Mouse (Mus musculus): ENCODE data around the gene Tmem131. TPM values are rescaled to one million over a fixed set of nuclear protein-coding genes. Genes with fewer than 3 reads are reported as not detected.
A peak's percentile ranks its signal among the peaks of the same experiment; 100 is the strongest.

Tmem131 gene
- polyA plus RNA-seq, 1 experiment from 2014 or later, result 6.0 TPM

DNA sequence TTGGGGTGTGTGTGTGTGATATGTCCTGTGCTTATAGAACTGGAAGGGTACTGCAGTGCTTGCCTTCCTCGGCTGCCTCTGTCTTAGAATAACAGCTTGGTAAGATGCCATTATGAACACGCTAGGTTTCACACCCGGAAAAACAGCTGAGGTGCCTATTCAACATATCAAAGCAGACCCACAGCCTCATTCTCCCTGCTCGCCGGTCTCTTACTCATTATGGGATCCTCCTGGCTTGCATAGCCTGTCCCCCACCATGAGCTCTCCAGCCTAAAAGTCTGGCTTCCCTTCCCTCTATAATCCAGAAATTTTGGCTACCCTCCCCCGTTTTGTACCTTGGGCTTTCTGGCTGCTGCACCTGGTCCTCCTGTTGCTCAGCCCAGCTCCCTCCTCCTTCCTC, 40.9 kb upstream of the Tmem131 start:
- Histone ChIP-seq H3K36me3 (ENCODE audit: insufficient read depth, low read length) (no peaks in the 10 kb centered on the region), H3K9ac (replicated peaks; ENCODE audit: low read depth) (no peak overlapping the region), H3K27me3 (replicated peaks; ENCODE audit: insufficient read depth, low read length) (no peaks in the 10 kb centered on the region), H3K27ac (ENCODE audit: low read length) (no peak overlapping the region), H3K4me2 (replicated peaks; ENCODE audit: low read depth, low read length) (no peak overlapping the region), H3K4me1 (ENCODE audit: insufficient read depth, low read depth, low read length) (no peaks in the 10 kb centered on the region), H3K9me3 (ENCODE audit: low read length) (no peaks in the 10 kb centered on the region), H3K4me3 (ENCODE audit: low read depth, low read length) (no peak overlapping the region)
- no peak for DNase-seq (ENCODE audit: low spot score)
- WGBS, result 39% methylated on average over 6 of the region's 6 CpGs
- TF ChIP-seq EP300 (IDR thresholded peaks at IDR 0.05) (no peak), CTCF (IDR thresholded peaks at IDR 0.05) (no peak)
- no peak for ATAC-seq

DNA sequence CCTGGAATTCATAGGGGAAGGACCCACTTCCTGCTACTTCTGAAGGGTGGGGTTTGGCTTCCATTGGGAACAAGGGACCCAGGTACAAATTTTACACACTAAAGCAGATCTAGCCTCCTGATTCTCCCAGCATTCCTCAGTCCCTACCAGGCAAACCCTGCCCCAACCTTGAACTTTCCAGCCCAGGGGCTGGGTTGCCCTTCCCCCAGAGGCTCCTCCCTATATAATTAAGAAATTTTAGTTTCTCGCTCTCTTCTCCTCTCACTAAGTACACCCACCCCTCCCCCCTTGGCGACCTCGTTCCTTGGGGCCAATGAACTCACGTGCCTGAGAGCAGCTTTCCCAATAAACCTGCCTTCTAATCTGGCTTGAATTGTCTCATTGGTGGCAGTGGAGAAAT, 40.3 kb upstream of the Tmem131 start:
- Histone ChIP-seq H3K9me3 (ENCODE audit: low read length) (no peaks in the 10 kb centered on the region), H3K27ac (ENCODE audit: low read length) (no peak overlapping the region), H3K27me3 (replicated peaks; ENCODE audit: insufficient read depth, low read length) (no peaks in the 10 kb centered on the region), H3K36me3 (ENCODE audit: insufficient read depth, low read length) (no peaks in the 10 kb centered on the region), H3K4me3 (ENCODE audit: low read depth, low read length) (no peak overlapping the region), H3K4me1 (ENCODE audit: insufficient read depth, low read depth, low read length) (no peaks in the 10 kb centered on the region), H3K9ac (replicated peaks; ENCODE audit: low read depth) (no peak overlapping the region), H3K4me2 (replicated peaks; ENCODE audit: low read depth, low read length) (no peak overlapping the region)
- no peak for TF ChIP-seq EP300 (IDR thresholded peaks at IDR 0.05)
- no peak for TF ChIP-seq CTCF (IDR thresholded peaks at IDR 0.05)
- WGBS, result 48% methylated on average over 4 of the region's 4 CpGs
- ATAC-seq (no peak), DNase-seq (ENCODE audit: low spot score) (no peak)

DNA sequence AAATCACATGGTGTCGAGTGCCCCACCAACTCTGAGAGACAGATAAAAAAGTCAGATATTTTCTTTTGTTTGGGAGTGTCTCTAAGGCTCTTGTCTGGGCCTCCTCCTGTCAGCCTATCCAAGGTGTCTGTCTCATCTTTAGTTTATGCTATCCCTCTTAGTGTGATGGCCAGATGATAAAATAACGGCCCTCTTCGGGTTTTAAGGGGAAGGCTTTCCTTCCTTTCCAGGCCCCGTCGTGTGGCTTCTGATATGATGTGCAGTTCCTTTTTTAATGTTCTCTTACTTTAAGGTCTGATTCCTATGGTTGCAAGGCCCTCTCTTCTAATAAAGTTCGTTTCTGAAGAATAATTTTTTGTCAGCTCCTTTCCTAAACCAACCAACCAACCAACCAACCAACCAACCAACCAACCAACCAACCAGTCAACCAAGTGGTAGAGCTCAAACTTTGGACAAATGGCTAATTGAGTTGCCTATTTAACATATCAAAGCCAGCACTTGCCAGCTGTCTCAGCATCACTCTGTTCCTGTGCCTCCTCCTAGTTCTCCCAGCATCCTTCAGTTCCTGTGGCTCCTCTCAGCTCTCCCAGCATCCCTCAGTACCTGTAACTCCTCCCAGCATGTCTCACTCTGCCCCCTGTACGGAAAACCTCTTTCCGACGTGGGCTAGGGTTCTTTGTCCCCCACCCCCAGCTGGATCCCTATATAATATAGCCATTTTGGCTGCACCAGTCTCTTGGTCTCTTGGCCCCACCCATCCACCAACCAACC, 38.9 kb upstream of the Tmem131 start:
- H3K4me1 ChIP-seq (ENCODE audit: insufficient read depth, low read depth, low read length), result no peaks in the 10 kb centered on the region
- ATAC-seq (no peak), DNase-seq (ENCODE audit: low spot score) (no peak)
- H3K27me3 ChIP-seq (replicated peaks; ENCODE audit: insufficient read depth, low read length), result no peaks in the 10 kb centered on the region
- H3K9me3 ChIP-seq (ENCODE audit: low read length), result no peaks in the 10 kb centered on the region
- H3K27ac ChIP-seq (ENCODE audit: low read length), result no peak overlapping the region
- TF ChIP-seq EP300 (IDR thresholded peaks at IDR 0.05) (no peak), CTCF (IDR thresholded peaks at IDR 0.05) (no peak)
- no peak overlapping the region for H3K4me2 ChIP-seq (replicated peaks; ENCODE audit: low read depth, low read length)
- no peak overlapping the region for H3K4me3 ChIP-seq (ENCODE audit: low read depth, low read length)
- no peaks in the 10 kb centered on the region for H3K36me3 ChIP-seq (ENCODE audit: insufficient read depth, low read length)
- WGBS, result 75% methylated on average over 9 of the region's 9 CpGs
- H3K9ac ChIP-seq (replicated peaks; ENCODE audit: low read depth), result no peak overlapping the region

DNA sequence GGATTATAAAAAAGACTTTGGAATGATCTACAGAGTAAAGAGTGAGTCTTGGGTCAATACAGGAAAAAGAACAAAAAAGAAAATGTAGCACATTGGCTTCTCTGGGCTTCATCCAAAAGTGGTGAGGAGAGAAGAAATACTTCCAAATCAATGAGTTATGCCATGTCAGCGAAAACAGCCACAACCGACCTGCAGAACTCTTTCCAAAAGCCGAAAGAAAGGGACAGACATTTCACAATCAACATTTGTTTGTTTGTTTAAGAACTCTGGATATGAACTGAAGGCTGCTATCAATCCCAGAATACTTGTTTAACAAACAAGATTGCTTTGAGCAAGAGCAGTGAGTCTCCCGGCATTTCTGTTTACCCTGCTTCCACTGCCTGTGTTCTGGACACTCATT, 33.3 kb upstream of the Tmem131 start:
- WGBS, result 43% methylated on average over 4 of the region's 4 CpGs
- no peak overlapping the region for H3K27ac ChIP-seq (ENCODE audit: low read length)
- peak; percentile 40 for DNase-seq (ENCODE audit: low spot score)

DNA sequence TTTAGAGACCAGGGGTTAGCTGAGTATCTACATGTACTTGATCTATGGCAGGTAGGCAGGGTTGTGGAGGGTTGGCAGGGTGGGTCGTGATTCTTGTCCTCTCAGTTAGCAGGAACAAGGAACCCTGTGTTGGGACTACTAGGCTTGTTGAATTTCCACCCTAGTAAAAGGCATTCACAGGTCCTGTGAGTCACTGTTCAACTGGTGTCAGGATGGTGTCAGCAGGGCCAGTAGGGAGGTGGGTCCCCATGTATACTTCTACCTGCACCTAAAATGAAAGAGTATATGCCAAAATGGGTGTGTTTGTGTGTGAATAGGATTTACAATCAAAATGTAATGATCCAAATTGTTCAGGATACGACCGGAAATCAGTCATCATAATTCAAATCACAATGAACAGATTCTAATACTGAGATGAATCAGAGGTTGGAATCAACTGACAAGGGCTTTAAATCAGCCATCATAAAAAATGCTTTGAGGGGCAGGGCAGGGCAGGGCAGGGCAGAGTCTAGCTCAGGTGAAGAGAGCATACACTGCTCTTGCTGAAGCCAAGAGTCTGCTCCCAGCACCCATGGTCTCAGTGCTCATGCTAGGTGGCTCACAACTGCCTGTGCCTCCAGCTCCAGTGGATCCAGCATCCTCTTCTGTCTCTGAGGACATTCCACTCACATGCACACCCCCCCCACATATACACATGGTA, 27.6 kb upstream of the Tmem131 start:
- H3K36me3 ChIP-seq (ENCODE audit: insufficient read depth, low read length), result no peaks in the 10 kb centered on the region
- TF ChIP-seq EP300 (IDR thresholded peaks at IDR 0.05), result no peak
- no peak for TF ChIP-seq CTCF (IDR thresholded peaks at IDR 0.05)
- no peak overlapping the region for H3K9ac ChIP-seq (replicated peaks; ENCODE audit: low read depth)
- DNase-seq (ENCODE audit: low spot score) (no peak), ATAC-seq (no peak)
- H3K4me2 ChIP-seq (replicated peaks; ENCODE audit: low read depth, low read length), result no peak overlapping the region
- H3K27me3 ChIP-seq (replicated peaks; ENCODE audit: insufficient read depth, low read length), result no peaks in the 10 kb centered on the region
- H3K4me1 ChIP-seq (ENCODE audit: insufficient read depth, low read depth, low read length), result no peaks in the 10 kb centered on the region
- H3K27ac ChIP-seq (ENCODE audit: low read length), result no peak overlapping the region
- H3K4me3 ChIP-seq (ENCODE audit: low read depth, low read length), result no peak overlapping the region
- 88% methylated on average over 3 of the region's 3 CpGs for WGBS
- no peaks in the 10 kb centered on the region for H3K9me3 ChIP-seq (ENCODE audit: low read length)

More for the DNA sequence above, 33.3 kb upstream of the Tmem131 start:
- H3K9ac ChIP-seq (replicated peaks; ENCODE audit: low read depth), result no peak overlapping the region
- H3K27me3 ChIP-seq (replicated peaks; ENCODE audit: insufficient read depth, low read length), result no peaks in the 10 kb centered on the region
- H3K4me2 ChIP-seq (replicated peaks; ENCODE audit: low read depth, low read length), result no peak overlapping the region
- H3K36me3 ChIP-seq (ENCODE audit: insufficient read depth, low read length), result no peaks in the 10 kb centered on the region
- TF ChIP-seq CTCF (IDR thresholded peaks at IDR 0.05), result no peak
- no peak for TF ChIP-seq EP300 (IDR thresholded peaks at IDR 0.05)
- no peak overlapping the region for H3K4me3 ChIP-seq (ENCODE audit: low read depth, low read length)
- H3K4me1 ChIP-seq (ENCODE audit: insufficient read depth, low read depth, low read length), result no peaks in the 10 kb centered on the region
- ATAC-seq, result no peak
- no peaks in the 10 kb centered on the region for H3K9me3 ChIP-seq (ENCODE audit: low read length)

DNA sequence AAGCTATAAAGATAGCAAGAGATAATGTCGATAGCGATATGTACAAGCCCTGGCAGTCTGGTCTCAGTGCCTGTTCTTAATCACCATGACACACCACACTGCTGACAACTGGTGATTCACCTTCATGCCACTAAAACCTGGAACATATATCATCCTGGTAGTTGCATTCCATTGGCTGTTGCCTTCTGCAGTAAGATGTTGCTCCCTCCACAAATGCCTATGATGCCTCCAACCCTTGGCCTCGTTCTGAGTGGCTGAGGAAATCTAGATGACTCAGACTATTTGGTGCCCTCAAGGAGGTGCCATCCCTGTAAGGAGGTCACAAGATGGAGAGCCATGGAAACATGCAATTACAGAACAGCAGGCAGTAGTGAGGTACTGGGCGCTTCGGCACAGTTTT, 22.4 kb upstream of the Tmem131 start:
- Histone ChIP-seq H3K4me1 (ENCODE audit: insufficient read depth, low read depth, low read length) (no peaks in the 10 kb centered on the region), H3K27me3 (replicated peaks; ENCODE audit: insufficient read depth, low read length) (no peaks in the 10 kb centered on the region), H3K9ac (replicated peaks; ENCODE audit: low read depth) (no peak overlapping the region), H3K9me3 (ENCODE audit: low read length) (no peaks in the 10 kb centered on the region), H3K27ac (ENCODE audit: low read length) (no peak overlapping the region), H3K4me2 (replicated peaks; ENCODE audit: low read depth, low read length) (no peak overlapping the region), H3K36me3 (ENCODE audit: insufficient read depth, low read length) (no peaks in the 10 kb centered on the region), H3K4me3 (ENCODE audit: low read depth, low read length) (no peak overlapping the region)
- ATAC-seq (no peak), DNase-seq (ENCODE audit: low spot score) (no peak)
- WGBS, result 85% methylated on average over 5 of the region's 5 CpGs
- TF ChIP-seq CTCF (IDR thresholded peaks at IDR 0.05), result no peak
- TF ChIP-seq EP300 (IDR thresholded peaks at IDR 0.05), result no peak

All from lung, postnatal 0 days (tissue).